ENCODE assay signal across 37 mouse cellular contexts in genomic region chr4:139064831-139065230, GRCm38 (mm10). TPM values are rescaled to one million over a fixed set of nuclear protein-coding genes. Genes with fewer than 3 reads are reported as not detected.
"Had no signal": no experiment of that assay in that cellular context is flagged by ENCODE, and none has a peak within 500 bp of the region (broad histone marks: within the 10 kb centered on the region; RNA-seq: fewer than 3 reads in every experiment).

No protein-coding gene starts in this region.

- DNase-seq: heart, postnatal 10 days; heart, postnatal 14 days; heart, postnatal 36 days; heart, postnatal 4 days; kidney, adult 11 months; kidney, adult 18-20 months; kidney, adult 2 months; kidney, adult 8-10 months; kidney, adult 9 months; kidney, postnatal 10 days; kidney, postnatal 14 days; kidney, postnatal 25 days; kidney, postnatal 36 days; kidney, postnatal 4 days; layer of hippocampus, postnatal 36 days had no signal

- H3K36me3 ChIP-seq: heart, embryonic 12.5 days; heart, embryonic 13.5 days; heart, embryonic 15.5 days; hindbrain, embryonic 10.5 days; hindbrain, embryonic 12.5 days; hindbrain, embryonic 13.5 days; hindbrain, embryonic 15.5 days; intestine, embryonic 15.5 days; kidney, embryonic 15.5 days had no signal

- H3K27ac ChIP-seq: heart, embryonic 13.5 days; heart, embryonic 15.5 days; hindbrain, embryonic 10.5 days; hindbrain, embryonic 12.5 days; hindbrain, embryonic 13.5 days; hindbrain, embryonic 14.5 days; hindbrain, embryonic 15.5 days; hindbrain, postnatal 0 days; intestine, embryonic 15.5 days; kidney, embryonic 15.5 days; kidney, postnatal 0 days; layer of hippocampus, adult 2 months; left cerebral cortex, adult 2 months had no signal

- ATAC-seq: hindbrain, embryonic 16.5 days; hindbrain, postnatal 0 days; inflammation-experienced regulatory T-cells, adult 6 months; intestine, embryonic 15.5 days; intestine, embryonic 16.5 days had no signal

- H3K4me1 ChIP-seq: heart, embryonic 12.5 days; heart, embryonic 13.5 days; heart, embryonic 15.5 days; hindbrain, embryonic 10.5 days; hindbrain, embryonic 12.5 days; hindbrain, embryonic 13.5 days; hindbrain, embryonic 15.5 days; intestine, embryonic 15.5 days; kidney, embryonic 15.5 days had no signal

- H3K9me3 ChIP-seq: heart, embryonic 12.5 days; heart, embryonic 13.5 days; heart, embryonic 15.5 days; hindbrain, embryonic 10.5 days; hindbrain, embryonic 12.5 days; hindbrain, embryonic 15.5 days; intestine, embryonic 15.5 days; kidney, embryonic 15.5 days had no signal

- H3K4me2 ChIP-seq: heart, embryonic 11.5 days; heart, embryonic 12.5 days; heart, embryonic 13.5 days; heart, embryonic 15.5 days; hindbrain, embryonic 12.5 days; hindbrain, embryonic 13.5 days; hindbrain, embryonic 14.5 days; hindbrain, embryonic 15.5 days; intestine, embryonic 15.5 days; kidney, embryonic 15.5 days had no signal

- H3K4me3 ChIP-seq: heart, embryonic 12.5 days; heart, embryonic 13.5 days; heart, embryonic 15.5 days; hindbrain, embryonic 10.5 days; hindbrain, embryonic 12.5 days; hindbrain, embryonic 13.5 days; hindbrain, embryonic 15.5 days; intestine, embryonic 15.5 days; kidney, embryonic 15.5 days; layer of hippocampus, adult 2 months; left cerebral cortex, adult 2 months had no signal

- H3K9ac ChIP-seq: heart, embryonic 12.5 days; heart, embryonic 13.5 days; heart, embryonic 15.5 days; hindbrain, embryonic 12.5 days; hindbrain, embryonic 13.5 days; hindbrain, embryonic 14.5 days; hindbrain, embryonic 15.5 days; intestine, embryonic 15.5 days; kidney, embryonic 15.5 days had no signal

RNA-seq across cellular contexts. Expression of gene Htr6, which starts 10.5 kb away (rescaled TPM):
- polyA plus RNA-seq: heart, embryonic 11.5 days; heart, embryonic 12.5 days; heart, embryonic 13.5 days; heart, embryonic 14.5 days; heart, embryonic 15.5 days; heart, embryonic 16.5 days; heart, postnatal 0 days; hindbrain, embryonic 11.5 days; hindbrain, embryonic 12.5 days; inflammation-experienced regulatory T-cells, adult 6 months; intestine, embryonic 16.5 days; kidney, adult 2 months; kidney, embryonic 15.5 days had no signal
